Mouse (Mus musculus) brain, embryonic 14.5 days (tissue): Measurements from ENCODE around the gene H2afy. TPM values are rescaled to one million over a fixed set of nuclear protein-coding genes. Genes with fewer than 3 reads are reported as not detected.

ENCODE experiments used
- DNase-seq: peaks from one replicate; pipeline ENCODE4 v3.0.0-alpha.2; 2011; ENCODE audit warnings: low read depth
- CTCF ChIP-seq: fragments of 200-500 bp; IDR thresholded peaks from 2 replicates; pipeline ENCODE4 v1.5.1; 2012; ENCODE audit warnings: inconsistent platforms, mild to moderate bottlenecking, moderate library complexity, borderline replicate concordance; ENCODE audit not compliant: insufficient read depth, insufficient read length; ENCODE audit errors: extremely low read depth
- POLR2A ChIP-seq: fragments of 200-500 bp; IDR thresholded peaks from 2 replicates; pipeline ENCODE4 v1.6.1; 2012; ENCODE audit warnings: mild to moderate bottlenecking, inconsistent platforms, borderline replicate concordance; ENCODE audit not compliant: poor library complexity, insufficient read depth, insufficient read length, severe bottlenecking; ENCODE audit errors: extremely low read depth
- polyA plus RNA-seq: library from polyadenylated mRNA; depleted of rRNA; stranded (reverse); fragments of >200 nt; gene quantifications from 2 replicates; pipeline ENCODE4 v1.2.3, GENCODE M21; 2012

Gene H2afy
- polyA plus RNA-seq, 1 experiment: 317 TPM

DNA sequence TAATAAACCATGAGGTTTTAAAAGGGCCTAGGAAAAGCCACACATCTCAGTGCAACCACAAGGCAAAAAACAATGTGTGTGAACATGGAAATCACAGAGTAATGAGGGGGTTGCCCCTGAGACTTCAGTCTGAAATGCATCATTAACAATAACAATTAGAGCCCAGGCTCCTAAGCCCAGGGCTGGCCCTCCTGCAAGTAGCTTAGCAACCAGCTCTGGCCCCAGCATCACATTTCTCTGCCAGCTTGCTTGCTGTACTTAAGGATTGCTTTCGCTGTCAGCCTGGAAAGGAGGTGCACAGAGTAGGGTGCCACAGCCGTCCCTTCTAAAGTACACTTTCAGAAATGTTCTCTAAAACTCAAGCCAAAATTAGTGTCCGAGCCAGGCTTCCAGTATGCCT, 42.5 kb downstream of the H2afy start:
- no peak for TF ChIP-seq CTCF
- no peak for TF ChIP-seq POLR2A
- peak; percentile 94 for DNase-seq

DNA sequence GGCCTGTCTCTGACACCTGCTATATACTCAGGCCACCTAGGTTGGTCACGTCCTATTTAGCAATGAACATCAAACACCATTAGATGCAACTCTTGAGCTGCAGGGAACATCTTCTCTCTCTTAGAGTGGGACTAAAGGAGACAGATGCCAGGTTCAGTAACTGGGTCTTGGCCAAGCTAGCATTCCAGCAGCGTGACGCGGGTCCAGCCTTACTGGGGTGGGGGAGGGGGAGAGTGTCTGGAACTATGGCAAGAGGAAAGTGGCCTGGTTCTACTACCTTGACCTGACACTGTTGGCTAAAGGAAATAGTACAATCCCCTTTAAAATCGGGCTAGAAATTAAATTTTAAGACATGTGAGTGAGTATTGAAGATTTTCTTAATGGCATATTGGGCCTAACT, 43.6 kb downstream of the H2afy start:
- DNase-seq: no peak
- no peak for TF ChIP-seq POLR2A
- no peak for TF ChIP-seq CTCF

DNA sequence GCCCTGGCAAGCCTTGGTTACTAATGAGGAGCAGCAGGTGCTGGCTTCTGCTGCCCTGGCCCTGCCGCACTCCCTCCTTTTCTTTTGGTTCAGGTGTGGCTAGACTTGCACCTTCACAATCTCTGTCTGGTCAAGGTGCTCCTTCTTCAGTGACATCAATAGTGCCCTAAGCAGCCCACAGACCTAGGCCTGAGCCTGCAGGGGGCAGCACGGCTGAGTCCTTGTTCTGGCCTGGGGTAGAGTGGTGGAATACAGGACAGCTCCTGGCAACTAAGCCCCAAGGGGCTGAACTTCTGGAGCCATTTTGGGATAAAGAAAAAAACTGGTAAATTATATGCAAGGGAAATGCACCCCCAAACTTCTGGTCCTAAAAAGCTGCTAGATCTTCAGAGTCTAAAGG, 45.6 kb downstream of the H2afy start:
- peak; percentile 12; the same call in 1 of the 2 replicates for TF ChIP-seq CTCF
- no peak for TF ChIP-seq POLR2A
- no peak for DNase-seq

DNA sequence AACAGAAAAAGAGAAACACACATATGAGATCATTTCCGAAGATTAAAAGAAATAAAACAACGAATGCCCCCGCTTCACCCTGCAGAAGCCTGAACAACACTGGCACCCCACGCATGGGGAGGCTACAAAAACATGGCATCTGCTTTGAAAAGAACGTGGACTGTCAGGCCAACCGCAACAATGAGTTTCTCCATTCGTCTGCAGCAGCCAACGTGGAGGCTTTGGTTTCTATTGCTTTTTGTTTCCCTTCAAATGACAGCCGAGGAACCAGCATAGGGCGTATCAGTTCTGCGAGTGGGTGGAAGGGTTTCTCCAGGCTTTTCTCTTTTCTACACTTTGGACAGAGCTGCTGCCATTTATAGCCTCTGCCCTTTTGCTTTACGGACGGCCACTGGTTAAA, 47.6 kb downstream of the H2afy start:
- TF ChIP-seq POLR2A (no peak), CTCF (no peak)
- no peak for DNase-seq

DNA sequence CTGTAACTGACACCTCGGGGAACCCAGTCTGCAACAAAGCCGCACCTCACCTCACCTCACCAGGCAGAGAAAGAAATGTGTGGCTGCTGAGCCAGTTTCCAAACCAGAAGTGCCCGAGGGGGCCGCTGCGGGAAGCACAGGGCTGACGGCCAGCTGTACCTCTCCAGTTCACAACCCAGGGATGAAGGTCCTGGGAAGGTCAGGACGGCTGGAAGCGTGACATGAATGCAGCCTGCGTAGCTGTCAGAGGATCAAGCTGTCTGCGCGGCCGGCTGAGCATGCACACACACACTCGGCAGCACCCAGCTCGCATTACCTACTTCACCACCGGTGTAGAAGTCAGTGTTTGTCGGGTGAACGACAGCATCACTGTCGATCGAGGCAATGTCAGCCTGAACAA, 48.2 kb downstream of the H2afy start:
- TF ChIP-seq POLR2A (no peak), CTCF (no peak)
- no peak for DNase-seq

DNA sequence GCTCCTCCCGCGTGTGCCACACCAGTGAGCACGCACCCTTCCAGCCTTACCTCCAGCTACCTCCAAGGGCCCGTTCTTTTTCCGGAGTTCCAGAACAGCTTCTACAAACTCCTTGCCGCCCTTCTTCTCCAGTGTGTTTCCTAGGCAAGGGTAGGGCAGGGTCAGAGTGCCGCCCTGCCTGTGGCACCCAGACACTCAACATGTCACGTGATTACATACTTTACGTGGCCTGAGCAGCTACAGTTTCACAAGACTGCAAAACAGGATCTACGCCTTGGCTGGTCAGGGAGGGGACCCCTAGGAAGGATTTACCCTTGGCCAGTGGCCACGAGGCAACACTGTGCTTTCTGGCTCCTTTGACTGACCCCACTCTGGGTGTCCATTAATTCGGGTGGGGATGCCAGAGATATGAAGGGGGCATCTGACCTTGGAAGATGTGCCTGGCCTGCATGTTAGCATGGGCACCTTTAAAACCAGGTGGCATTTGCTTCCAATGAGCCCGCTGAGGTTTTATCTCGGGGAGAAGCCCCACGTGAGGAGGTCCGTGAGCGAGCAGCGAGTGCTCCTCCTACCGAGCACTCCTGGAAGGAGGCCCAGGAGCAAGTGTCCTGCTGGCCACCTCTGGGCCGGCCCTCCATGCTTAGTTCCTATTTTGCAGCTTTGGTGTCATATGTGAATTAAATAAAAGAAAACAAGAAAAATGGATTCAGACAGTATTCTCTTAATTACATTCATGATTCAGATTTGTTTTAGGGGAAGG, 51.8 kb downstream of the H2afy start:
- TF ChIP-seq CTCF (no peak), POLR2A (no peak)
- no peak for DNase-seq

DNA sequence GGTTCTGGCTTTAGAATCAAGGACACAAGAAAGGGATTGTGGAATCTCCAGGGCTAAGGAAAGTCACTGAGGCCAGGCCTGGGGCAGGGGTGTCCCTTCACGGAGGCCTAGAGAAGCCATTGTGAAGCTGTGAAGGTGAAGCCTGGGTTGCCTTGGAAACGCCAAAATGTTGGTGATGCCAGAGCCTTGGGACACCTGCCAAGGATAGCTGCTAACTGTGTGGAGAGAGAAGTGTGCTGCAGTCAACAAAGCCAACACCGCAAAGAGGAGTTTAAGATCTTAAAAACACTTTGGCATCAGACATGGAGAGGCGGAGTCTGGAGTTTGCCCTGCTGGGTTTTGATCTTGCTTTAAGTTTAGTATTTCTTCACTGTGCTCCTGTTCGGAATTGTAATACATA, 54.5 kb downstream of the H2afy start:
- DNase-seq: peak; percentile 77
- TF ChIP-seq POLR2A (no peak), CTCF (no peak)

DNA sequence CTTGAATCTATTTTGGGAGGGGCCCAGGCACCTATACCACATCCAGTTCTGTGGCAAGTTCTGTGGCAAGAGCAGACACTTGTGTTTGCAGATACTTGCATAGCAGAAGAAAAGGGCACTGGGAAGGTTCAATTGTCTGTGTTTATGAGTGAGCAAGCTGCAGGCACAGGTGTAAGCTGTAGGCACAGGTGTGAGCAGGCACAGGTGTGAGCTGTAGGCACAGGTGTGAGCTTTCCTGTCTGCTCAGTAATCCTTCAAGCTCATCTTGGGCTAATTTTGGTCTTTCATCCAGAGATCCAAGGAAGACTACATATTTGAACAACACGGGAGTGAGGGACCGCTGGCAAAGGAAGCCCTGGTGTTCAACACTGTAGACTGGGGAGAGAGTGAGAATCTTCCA, 56.5 kb downstream of the H2afy start:
- TF ChIP-seq POLR2A: no peak
- TF ChIP-seq CTCF: no peak
- no peak for DNase-seq

DNA sequence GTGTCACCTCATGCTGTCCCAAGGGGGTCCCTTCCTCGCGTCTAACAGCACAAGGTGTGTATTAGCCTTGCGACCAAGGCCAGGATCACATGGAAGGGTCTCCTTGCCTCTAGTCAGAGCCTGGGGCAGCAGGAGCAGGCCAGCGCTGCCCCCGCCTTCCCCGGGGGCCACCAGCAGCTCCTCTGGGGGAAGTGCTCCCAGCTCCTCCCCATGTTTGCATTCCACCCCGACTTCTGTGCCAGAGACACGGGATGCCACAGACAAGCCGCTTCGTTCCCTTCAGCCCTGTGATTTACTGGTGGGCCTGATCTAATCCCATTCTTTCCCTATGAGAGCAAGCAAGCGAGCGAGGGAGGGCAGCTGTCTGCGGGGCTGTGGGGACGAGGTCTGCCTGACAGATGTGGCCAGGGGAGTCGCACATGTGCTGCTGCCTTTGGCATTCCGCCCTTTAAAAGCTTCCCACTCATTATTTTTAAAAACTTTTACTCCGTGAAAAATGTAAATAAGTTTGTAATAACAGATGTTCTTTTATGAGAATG, 57.4 kb downstream of the H2afy start:
- DNase-seq: no peak
- no peak for TF ChIP-seq CTCF
- TF ChIP-seq POLR2A: no peak

DNA sequence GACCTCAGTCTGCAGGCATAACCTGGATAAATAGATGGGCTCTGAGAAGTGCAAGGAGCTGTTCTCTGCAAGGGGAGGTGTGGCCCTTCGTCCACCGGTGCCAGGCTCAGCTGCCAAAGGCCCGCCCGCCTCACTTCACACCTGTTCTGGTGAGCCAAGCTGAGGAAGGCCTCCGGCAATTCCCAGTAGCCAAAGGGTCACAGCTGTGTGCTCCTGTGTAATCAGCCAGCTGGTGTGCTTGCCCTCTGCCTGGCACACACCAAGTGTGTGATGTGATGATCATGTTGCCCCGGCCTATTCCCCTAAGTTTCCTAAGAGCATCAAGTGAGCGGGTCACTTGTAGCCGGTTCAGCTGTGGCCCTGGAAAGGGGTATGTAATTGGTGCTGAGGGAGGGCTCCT, 60.2 kb downstream of the H2afy start:
- no peak for DNase-seq

DNA sequence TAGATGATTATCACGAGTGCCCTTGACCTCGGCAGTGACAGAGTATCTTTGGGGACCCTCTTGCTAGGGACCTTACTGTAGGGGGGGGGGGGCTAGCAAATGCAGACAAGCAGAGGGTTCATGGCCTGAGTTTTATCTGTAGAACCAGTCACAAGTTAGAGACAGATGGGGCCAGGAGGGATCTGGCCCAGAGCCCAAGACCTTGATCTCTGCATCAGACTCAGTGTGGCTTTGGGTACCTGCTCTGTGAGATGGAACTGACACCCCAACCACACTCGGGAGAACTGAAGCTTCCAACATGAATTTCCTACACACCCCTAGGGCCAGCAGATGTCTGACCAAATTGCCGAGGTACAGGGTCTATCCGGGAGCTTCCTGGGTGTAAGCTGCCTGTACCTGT, 63.0 kb downstream of the H2afy start:
- DNase-seq: no peak
- TF ChIP-seq POLR2A (no peak), CTCF (no peak)

More for the DNA sequence above, 60.2 kb downstream of the H2afy start:
- TF ChIP-seq CTCF: no peak
- no peak for TF ChIP-seq POLR2A

DNA sequence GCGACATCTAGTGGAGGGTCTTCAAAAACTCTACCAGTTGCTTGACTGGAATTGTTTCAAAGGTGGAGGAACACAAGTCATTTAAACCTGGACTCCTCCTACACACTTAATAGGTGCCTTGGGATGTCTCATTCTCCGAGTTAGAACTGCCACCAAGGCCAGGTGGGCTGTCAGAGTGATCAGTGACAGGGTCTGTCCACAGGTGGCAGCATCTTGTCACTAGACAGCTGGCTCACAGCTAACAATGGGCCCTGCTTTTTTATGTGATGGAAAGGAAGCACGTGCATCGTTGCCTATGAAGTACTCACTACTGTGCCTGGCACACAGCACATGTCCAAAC, 63.9 kb downstream of the H2afy start:
- TF ChIP-seq POLR2A: no peak
- peak; percentile 66; the same call in 1 of the 2 replicates for TF ChIP-seq CTCF
- DNase-seq: peak; percentile 89
